Mouse (Mus musculus): ENCODE measurements at regions not wholly inside any gene's neighbourhood (a gene's known extent, or its start where the extent isn't known, plus 50 kb on each side); places are given as distances from the start of the nearest gene placed in this dataset.

GRCm38 (mm10) chr19:15745026-15745777 lies 201.9 kb downstream of the Psat1 start:
- 60% methylated on average over 8 of the region's 8 CpGs for WGBS
- TF ChIP-seq CTCF (IDR thresholded peaks at IDR 0.05): no peak
- no peak for TF ChIP-seq POLR2A (IDR thresholded peaks at IDR 0.05; ENCODE audit: insufficient read depth, low read depth, low read length)

GRCm38 (mm10) chr19:15736200-15736599 lies 210.9 kb downstream of the Psat1 start:
- intact Hi-C loops (cut with DNase I): no loop called here
- Histone ChIP-seq H3K4me3 (no peak overlapping the region), H3K9ac (ENCODE audit: low read depth, low read length) (no peak overlapping the region), H3K27ac (no peak overlapping the region), H3K4me1 (ENCODE audit: control insufficient read depth, insufficient read depth, low read length) (no peaks in the 10 kb centered on the region), H3K36me3 (ENCODE audit: control insufficient read depth, insufficient read depth, low read length) (no peaks in the 10 kb centered on the region), H3K27me3 (ENCODE audit: control insufficient read depth, insufficient read depth, low read length) (no peaks in the 10 kb centered on the region), H3K79me2 (replicated peaks; ENCODE audit: control insufficient read depth, insufficient read depth, low read length) (no peaks in the 10 kb centered on the region)
- DNase-seq: no peak
- TF ChIP-seq EP300 (IDR thresholded peaks at IDR 0.05; ENCODE audit: insufficient read depth, low read depth, low read length) (no peak), CTCF (IDR thresholded peaks at IDR 0.05) (no peak), POLR2A (IDR thresholded peaks at IDR 0.05; ENCODE audit: insufficient read depth, low read depth, low read length) (no peak)
- WGBS: 57% methylated on average over 2 of the region's 2 CpGs

More at GRCm38 (mm10) chr19:15745026-15745777, 201.9 kb downstream of the Psat1 start:
- Histone ChIP-seq H3K9ac (ENCODE audit: low read depth, low read length) (no peak overlapping the region), H3K4me3 (no peak overlapping the region), H3K4me1 (ENCODE audit: control insufficient read depth, insufficient read depth, low read length) (no peaks in the 10 kb centered on the region), H3K79me2 (replicated peaks; ENCODE audit: control insufficient read depth, insufficient read depth, low read length) (no peaks in the 10 kb centered on the region), H3K27ac (no peak overlapping the region), H3K27me3 (ENCODE audit: control insufficient read depth, insufficient read depth, low read length) (no peaks in the 10 kb centered on the region), H3K36me3 (ENCODE audit: control insufficient read depth, insufficient read depth, low read length) (no peaks in the 10 kb centered on the region)
- intact Hi-C loops (cut with DNase I): no loop called here
- no peak for DNase-seq

- Histone ChIP-seq H3K36me3 (ENCODE audit: control insufficient read depth, insufficient read depth, low read length) (no peaks in the 10 kb centered on the region), H3K27ac (no peak overlapping the region), H3K9ac (ENCODE audit: low read depth, low read length) (no peak overlapping the region), H3K27me3 (ENCODE audit: control insufficient read depth, insufficient read depth, low read length) (no peaks in the 10 kb centered on the region), H3K79me2 (replicated peaks; ENCODE audit: control insufficient read depth, insufficient read depth, low read length) (no peaks in the 10 kb centered on the region), H3K4me3 (no peak overlapping the region), H3K4me1 (ENCODE audit: control insufficient read depth, insufficient read depth, low read length) (no peaks in the 10 kb centered on the region)
- intact Hi-C loops (cut with DNase I): no loop called here
- WGBS: 65% methylated on average over 13 of the region's 13 CpGs
- DNase-seq: no peak
- TF ChIP-seq EP300 (IDR thresholded peaks at IDR 0.05; ENCODE audit: insufficient read depth, low read depth, low read length): no peak
- TF ChIP-seq CTCF (IDR thresholded peaks at IDR 0.05): no peak
- no peak for TF ChIP-seq POLR2A (IDR thresholded peaks at IDR 0.05; ENCODE audit: insufficient read depth, low read depth, low read length)
Measured at GRCm38 (mm10) chr19:15726785-15727406, 220.2 kb downstream of the Psat1 start.

- H3K4me3 ChIP-seq: no peak overlapping the region
- no peak overlapping the region for H3K27ac ChIP-seq
- H3K4me1 ChIP-seq (ENCODE audit: control insufficient read depth, insufficient read depth, low read length): no peaks in the 10 kb centered on the region
- DNase-seq: no peak
- intact Hi-C loops (cut with DNase I): no loop called here
- H3K36me3 ChIP-seq (ENCODE audit: control insufficient read depth, insufficient read depth, low read length): no peaks in the 10 kb centered on the region
- no peaks in the 10 kb centered on the region for H3K27me3 ChIP-seq (ENCODE audit: control insufficient read depth, insufficient read depth, low read length)
- H3K9ac ChIP-seq (ENCODE audit: low read depth, low read length): no peak overlapping the region
- no peak for TF ChIP-seq CTCF (IDR thresholded peaks at IDR 0.05)
- no peak for TF ChIP-seq POLR2A (IDR thresholded peaks at IDR 0.05; ENCODE audit: insufficient read depth, low read depth, low read length)
- TF ChIP-seq EP300 (IDR thresholded peaks at IDR 0.05; ENCODE audit: insufficient read depth, low read depth, low read length): no peak
- 67% methylated on average over 3 of the region's 3 CpGs for WGBS
- H3K79me2 ChIP-seq (replicated peaks; ENCODE audit: control insufficient read depth, insufficient read depth, low read length): no peaks in the 10 kb centered on the region
Measured at GRCm38 (mm10) chr19:15692379-15693023, 254.6 kb downstream of the Psat1 start.

GRCm38 (mm10) chr19:15669996-15670395 lies 277.1 kb downstream of the Psat1 start:
- DNase-seq: no peak
- no peak for TF ChIP-seq CTCF (IDR thresholded peaks at IDR 0.05)
- no peak for TF ChIP-seq POLR2A (IDR thresholded peaks at IDR 0.05; ENCODE audit: insufficient read depth, low read depth, low read length)
- no peak for TF ChIP-seq EP300 (IDR thresholded peaks at IDR 0.05; ENCODE audit: insufficient read depth, low read depth, low read length)
- intact Hi-C loops (cut with DNase I): no loop called here
- no peaks in the 10 kb centered on the region for H3K27me3 ChIP-seq (ENCODE audit: control insufficient read depth, insufficient read depth, low read length)
- H3K4me3 ChIP-seq: no peak overlapping the region
- no peak overlapping the region for H3K27ac ChIP-seq
- H3K79me2 ChIP-seq (replicated peaks; ENCODE audit: control insufficient read depth, insufficient read depth, low read length): no peaks in the 10 kb centered on the region
- H3K4me1 ChIP-seq (ENCODE audit: control insufficient read depth, insufficient read depth, low read length): no peaks in the 10 kb centered on the region; the same call in 1 of the 2 replicates
- H3K36me3 ChIP-seq (ENCODE audit: control insufficient read depth, insufficient read depth, low read length): no peaks in the 10 kb centered on the region
- WGBS: 63% methylated on average over 6 of the region's 6 CpGs
- no peak overlapping the region for H3K9ac ChIP-seq (ENCODE audit: low read depth, low read length)

- Histone ChIP-seq H3K4me3 (no peak overlapping the region), H3K79me2 (replicated peaks; ENCODE audit: control insufficient read depth, insufficient read depth, low read length) (no peaks in the 10 kb centered on the region), H3K27me3 (ENCODE audit: control insufficient read depth, insufficient read depth, low read length) (no peaks in the 10 kb centered on the region), H3K4me1 (ENCODE audit: control insufficient read depth, insufficient read depth, low read length) (no peaks in the 10 kb centered on the region; the same call in 1 of the 2 replicates), H3K9ac (ENCODE audit: low read depth, low read length) (no peak overlapping the region), H3K36me3 (ENCODE audit: control insufficient read depth, insufficient read depth, low read length) (no peaks in the 10 kb centered on the region), H3K27ac (no peak overlapping the region)
- WGBS: 57% methylated on average over 7 of the region's 7 CpGs
- intact Hi-C loops (cut with DNase I): no loop called here
- no peak for TF ChIP-seq EP300 (IDR thresholded peaks at IDR 0.05; ENCODE audit: insufficient read depth, low read depth, low read length)
- TF ChIP-seq CTCF (IDR thresholded peaks at IDR 0.05): no peak
- TF ChIP-seq POLR2A (IDR thresholded peaks at IDR 0.05; ENCODE audit: insufficient read depth, low read depth, low read length): no peak
- DNase-seq: no peak
Measured at GRCm38 (mm10) chr19:15669541-15669940, 277.6 kb downstream of the Psat1 start.
